Mouse (Mus musculus) forebrain, embryonic 15.5 days (tissue): ENCODE measurements around the gene Zpr1. TPM values are rescaled to one million over a fixed set of nuclear protein-coding genes. Genes with fewer than 3 reads are reported as not detected.

Source experiments
- ATAC-seq: fragments of 200-750 bp; cut with Nextera tagmentation; replicated peaks from 2 replicates; pipeline ENCODE4 v1.8.0; 2017; ENCODE audit warnings: mild to moderate bottlenecking, moderate TSS enrichment, moderate library complexity
- H3K27ac ChIP-seq: fragments of 300-500 bp; sonication (generic); replicated peaks from 2 replicates; pipeline ENCODE4 v1.5.1; 2015; ENCODE audit warnings: mild to moderate bottlenecking, inconsistent platforms
- H3K27me3 ChIP-seq: fragments of 300-500 bp; sonication (generic); 2 replicates; pipeline ENCODE4 v1.6.1; 2015; ENCODE audit warnings: inconsistent platforms
- H3K36me3 ChIP-seq: fragments of 300-500 bp; sonication (generic); 2 replicates; pipeline ENCODE4 v1.6.1; 2015; ENCODE audit warnings: mild to moderate bottlenecking, inconsistent platforms
- H3K4me1 ChIP-seq: fragments of 300-500 bp; sonication (generic); 2 replicates; pipeline ENCODE4 v1.6.1; 2015; ENCODE audit warnings: inconsistent platforms
- H3K4me2 ChIP-seq: fragments of 300-500 bp; sonication (generic); replicated peaks from 2 replicates; pipeline ENCODE4 v1.6.1; 2015; ENCODE audit warnings: mild to moderate bottlenecking, inconsistent platforms
- H3K4me3 ChIP-seq: fragments of 300-500 bp; sonication (generic); 2 replicates; pipeline ENCODE4 v1.5.1; 2015; ENCODE audit warnings: mild to moderate bottlenecking, inconsistent platforms
- H3K9ac ChIP-seq: fragments of 300-500 bp; sonication (generic); replicated peaks from 2 replicates; pipeline ENCODE4 v1.6.1; 2015; ENCODE audit warnings: mild to moderate bottlenecking, inconsistent platforms
- H3K9me3 ChIP-seq: fragments of 300-500 bp; sonication (generic); 2 replicates; pipeline ENCODE4 v1.6.1; 2016; ENCODE audit warnings: inconsistent platforms
- WGBS: fragments of 180-500 bp; shearing (Covaris S2); methylation state at CpG from one replicate; pipeline ENCODE4 v1.1.7; 2015; ENCODE audit warnings: mixed read lengths; 5-methylcytosine and 5-hydroxymethylcytosine counted together
- polyA plus RNA-seq: library from polyadenylated mRNA; unstranded; fragments of >200 nt; fragmentation: Nextera tagmentation; extraction: Ambion mirVana; gene quantifications from 2 replicates; pipeline ENCODE4 v1.2.1, GENCODE M21; 2015

The Zpr1 gene
- 69.7 and 73.1 TPM in 2 replicates for polyA plus RNA-seq

GRCm38 (mm10) chr9:46272677-46273454 is at the start of gene Zpr1:
TSS of gene Zpr1 (plus strand) at chr9:46273064.
- Histone ChIP-seq H3K9me3 (no peaks in the 10 kb centered on the region), H3K36me3 (peaks cover 31% of the 10 kb centered on the region), H3K27me3 (peaks cover 13% of the 10 kb centered on the region; the same call in 1 of the 2 replicates), H3K4me1 (peaks cover 14% of the 10 kb centered on the region), H3K9ac (peak within 1 kb of the TSS; percentile 63), H3K27ac (peak within 1 kb of the TSS; percentile 74), H3K4me3 (peak within 1 kb of the TSS; percentile 72), H3K4me2 (peak within 1 kb of the TSS; percentile 85)
- 4% methylated on average over 45 of the region's 45 CpGs for WGBS
- ATAC-seq: peak; percentile 97

- Histone ChIP-seq H3K27ac (no peak overlapping the region), H3K4me1 (no peaks in the 10 kb centered on the region), H3K9ac (no peak overlapping the region), H3K4me3 (no peak overlapping the region), H3K36me3 (peaks cover 16% of the 10 kb centered on the region; the same call in 1 of the 2 replicates), H3K9me3 (no peaks in the 10 kb centered on the region), H3K4me2 (no peak overlapping the region), H3K27me3 (no peaks in the 10 kb centered on the region)
- ATAC-seq: no peak
- WGBS: 82% methylated on average over 6 of the region's 6 CpGs
Observed at GRCm38 (mm10) chr9:46223090-46223489, 49.8 kb upstream of the Zpr1 start.

GRCm38 (mm10) chr9:46224101-46224500 is 48.8 kb upstream of the Zpr1 start:
- Histone ChIP-seq H3K4me3 (no peak overlapping the region), H3K27ac (no peak overlapping the region), H3K9me3 (no peaks in the 10 kb centered on the region), H3K36me3 (peaks cover 16% of the 10 kb centered on the region; the same call in 1 of the 2 replicates), H3K27me3 (no peaks in the 10 kb centered on the region), H3K4me1 (no peaks in the 10 kb centered on the region), H3K4me2 (no peak overlapping the region), H3K9ac (no peak overlapping the region)
- 89% methylated on average over 3 of the region's 3 CpGs for WGBS
- ATAC-seq: no peak

- Histone ChIP-seq H3K4me1 (peaks cover 1% of the 10 kb centered on the region), H3K9ac (no peak overlapping the region), H3K4me2 (no peak overlapping the region), H3K4me3 (no peak overlapping the region), H3K9me3 (no peaks in the 10 kb centered on the region), H3K36me3 (peaks cover 16% of the 10 kb centered on the region; the same call in 1 of the 2 replicates), H3K27me3 (no peaks in the 10 kb centered on the region), H3K27ac (no peak overlapping the region)
- WGBS: 74% methylated on average over 5 of the region's 5 CpGs
- ATAC-seq: no peak
Observed at GRCm38 (mm10) chr9:46224945-46225660, 47.8 kb upstream of the Zpr1 start.

- no peaks in the 10 kb centered on the region for H3K9me3 ChIP-seq
- WGBS: 95% methylated on average over 3 of the region's 3 CpGs
- H3K27me3 ChIP-seq: no peaks in the 10 kb centered on the region
- H3K4me3 ChIP-seq: no peak overlapping the region
- H3K9ac ChIP-seq: no peak overlapping the region
- peaks cover 5% of the 10 kb centered on the region; the same call in 1 of the 2 replicates for H3K36me3 ChIP-seq
- no peak for ATAC-seq
- no peak overlapping the region for H3K27ac ChIP-seq
- H3K4me2 ChIP-seq: no peak overlapping the region
- H3K4me1 ChIP-seq: peaks cover 7% of the 10 kb centered on the region
Observed at GRCm38 (mm10) chr9:46227064-46227614, 45.7 kb upstream of the Zpr1 start.

- Histone ChIP-seq H3K36me3 (no peaks in the 10 kb centered on the region), H3K27ac (no peak within 1 kb of the TSS)
- 73% methylated on average over 9 of the region's 9 CpGs for WGBS
Observed at GRCm38 (mm10) chr9:46228491-46228890, 44.4 kb upstream of the Zpr1 start, which contains the start of gene Apoa1. TSS of gene Apoa1 (plus strand) at chr9:46228580.

GRCm38 (mm10) chr9:46229573-46230449 is 43.1 kb upstream of the Zpr1 start:
- Histone ChIP-seq H3K4me2 (peak overlapping the region; percentile 68), H3K36me3 (no peaks in the 10 kb centered on the region), H3K9ac (peak overlapping the region; percentile 43), H3K9me3 (no peaks in the 10 kb centered on the region), H3K27me3 (no peaks in the 10 kb centered on the region), H3K4me3 (peak overlapping the region; percentile 43), H3K4me1 (peaks cover 7% of the 10 kb centered on the region), H3K27ac (0 out of 2 replicates have a peak overlapping the region, but pooled peaks have one; percentile 17)
- WGBS: 15% methylated on average over 37 of the region's 37 CpGs
- peak; percentile 97 for ATAC-seq

More at GRCm38 (mm10) chr9:46228491-46228890, 44.4 kb upstream of the Zpr1 start, which contains the start of gene Apoa1:
- H3K9ac ChIP-seq: no peak within 1 kb of the TSS
- no peaks in the 10 kb centered on the region for H3K27me3 ChIP-seq
- no peak for ATAC-seq
- no peaks in the 10 kb centered on the region for H3K9me3 ChIP-seq
- peaks cover 7% of the 10 kb centered on the region for H3K4me1 ChIP-seq
- H3K4me3 ChIP-seq: no peak within 1 kb of the TSS
- no peak within 1 kb of the TSS for H3K4me2 ChIP-seq

- 0 out of 2 replicates have a peak overlapping the region, but pooled peaks have one; percentile 17 for H3K27ac ChIP-seq
- H3K36me3 ChIP-seq: no peaks in the 10 kb centered on the region
- peak overlapping the region; percentile 68 for H3K4me2 ChIP-seq
- peak; percentile 30; the same call in 1 of the 2 replicates for ATAC-seq
- peak overlapping the region; percentile 43 for H3K9ac ChIP-seq
- H3K4me3 ChIP-seq: peak overlapping the region; percentile 43
- H3K9me3 ChIP-seq: no peaks in the 10 kb centered on the region
- H3K27me3 ChIP-seq: no peaks in the 10 kb centered on the region
- WGBS: 13% methylated on average over 13 of the region's 13 CpGs
- peaks cover 7% of the 10 kb centered on the region for H3K4me1 ChIP-seq
Observed at GRCm38 (mm10) chr9:46230450-46230975, 42.4 kb upstream of the Zpr1 start.

GRCm38 (mm10) chr9:46235196-46235595 is 37.7 kb upstream of the Zpr1 start:
- Histone ChIP-seq H3K27me3 (no peaks in the 10 kb centered on the region), H3K9me3 (no peaks in the 10 kb centered on the region), H3K4me3 (no peak overlapping the region), H3K9ac (no peak overlapping the region), H3K4me2 (no peak overlapping the region), H3K4me1 (peaks cover 4% of the 10 kb centered on the region), H3K36me3 (no peaks in the 10 kb centered on the region), H3K27ac (no peak overlapping the region)
- no peak for ATAC-seq
- 82% methylated on average over 6 of the region's 6 CpGs for WGBS

- ATAC-seq: no peak
- no peak within 1 kb of the TSS for H3K9ac ChIP-seq
- H3K36me3 ChIP-seq: no peaks in the 10 kb centered on the region
- no peaks in the 10 kb centered on the region for H3K9me3 ChIP-seq
- no peak within 1 kb of the TSS for H3K27ac ChIP-seq
- H3K4me3 ChIP-seq: no peak within 1 kb of the TSS
- H3K27me3 ChIP-seq: no peaks in the 10 kb centered on the region
- no peak within 1 kb of the TSS for H3K4me2 ChIP-seq
- peaks cover 2% of the 10 kb centered on the region for H3K4me1 ChIP-seq
Observed at GRCm38 (mm10) chr9:46235596-46235648, 37.4 kb upstream of the Zpr1 start, which contains the start of gene Apoc3. TSS of gene Apoc3 (minus strand) at chr9:46235636.

- Histone ChIP-seq H3K4me3 (no peak overlapping the region), H3K4me2 (no peak overlapping the region), H3K36me3 (no peaks in the 10 kb centered on the region), H3K9ac (no peak overlapping the region), H3K27me3 (no peaks in the 10 kb centered on the region), H3K9me3 (no peaks in the 10 kb centered on the region), H3K27ac (no peak overlapping the region), H3K4me1 (no peaks in the 10 kb centered on the region)
- ATAC-seq: no peak
- WGBS: 51% methylated on average over 4 of the region's 4 CpGs
Observed at GRCm38 (mm10) chr9:46235649-46236048, 37.2 kb upstream of the Zpr1 start.
